Mouse (Mus musculus): Measurements from ENCODE around the gene Cln5.

GRCm38 (mm10) chr14:103034076-103034475 is 35.9 kb upstream of the Cln5 start:
- TF ChIP-seq CTCF (IDR thresholded peaks at IDR 0.05; ENCODE audit: borderline replicate concordance, insufficient read depth, low read depth, low read length), result no peak
- TF ChIP-seq POLR2A (IDR thresholded peaks at IDR 0.05; ENCODE audit: borderline replicate concordance, insufficient read depth, low read length), result no peak

Data from cerebellum, adult 2 months (tissue).